Mouse (Mus musculus): ENCODE measurements around the gene Ppp4r1. TPM values are rescaled to one million over a fixed set of nuclear protein-coding genes. Genes with fewer than 3 reads are reported as not detected.

Gene Ppp4r1
- polyA plus RNA-seq, 1 experiment = 72.1 TPM

DNA sequence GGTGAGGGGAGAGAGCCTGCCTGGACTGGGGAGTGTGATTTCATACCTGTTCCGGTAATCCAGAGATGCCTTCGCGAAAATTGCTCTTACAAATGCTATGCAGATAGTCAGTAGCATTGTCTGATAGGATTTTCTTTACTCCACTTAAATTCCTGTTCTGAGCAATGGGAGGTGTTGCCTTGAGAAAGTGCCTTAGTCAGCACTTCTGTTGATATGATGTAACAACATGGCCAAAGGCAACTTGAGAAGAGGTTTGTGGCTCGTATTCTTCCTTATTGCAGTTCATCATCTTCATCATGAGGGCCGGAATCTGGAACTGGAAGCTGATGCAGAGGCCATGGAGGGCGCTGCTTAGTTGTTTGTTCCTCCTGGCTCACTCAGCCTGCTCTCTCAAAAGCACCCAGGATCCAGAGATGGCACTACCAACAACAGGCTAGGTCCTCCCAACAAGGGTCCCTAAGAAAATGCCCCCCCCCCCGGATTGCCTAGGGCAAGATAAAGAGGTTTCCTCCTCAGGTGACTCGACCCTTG, 2.3 kb downstream of the Ppp4r1 start:
- Histone ChIP-seq H3K4me1 (ENCODE audit: control insufficient read depth, insufficient read depth, low read length) (peaks cover 3% of the 10 kb centered on the region; the same call in 1 of the 2 replicates), H3K4me3 (ENCODE audit: insufficient read depth, low read length) (peak overlapping the region; percentile 70), H3K27ac (ENCODE audit: insufficient read depth, low read length) (no peak overlapping the region)
- no peak for TF ChIP-seq CTCF (IDR thresholded peaks at IDR 0.05; ENCODE audit: extremely low read depth, insufficient read depth, low read length)
- TF ChIP-seq POLR2A (IDR thresholded peaks at IDR 0.05; ENCODE audit: extremely low read depth, insufficient read depth, low read length) = no peak

DNA sequence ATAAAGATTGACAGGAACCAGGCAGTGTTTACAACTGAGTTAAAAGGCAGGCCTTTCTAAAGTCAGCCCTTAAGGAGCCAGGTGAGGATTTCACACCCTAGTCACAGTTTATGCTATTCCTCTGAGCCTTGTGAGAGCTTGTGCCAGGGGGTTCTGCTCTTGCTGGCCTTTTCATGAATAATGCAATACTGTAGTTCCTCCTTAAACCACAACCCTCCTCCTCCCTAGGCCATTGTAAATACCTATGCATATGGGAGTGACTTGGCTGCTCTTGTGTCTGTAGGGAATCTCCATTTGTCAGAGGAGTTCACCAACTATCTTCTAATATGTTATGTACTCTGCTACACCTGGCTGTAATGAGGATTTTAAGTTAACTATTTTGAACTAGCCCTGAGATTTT, 3.3 kb downstream of the Ppp4r1 start:
- Histone ChIP-seq H3K4me1 (ENCODE audit: control insufficient read depth, insufficient read depth, low read length) (peaks cover 3% of the 10 kb centered on the region; the same call in 1 of the 2 replicates), H3K4me3 (ENCODE audit: insufficient read depth, low read length) (no peak overlapping the region), H3K27ac (ENCODE audit: insufficient read depth, low read length) (no peak overlapping the region)
- no peak for TF ChIP-seq POLR2A (IDR thresholded peaks at IDR 0.05; ENCODE audit: extremely low read depth, insufficient read depth, low read length)
- TF ChIP-seq CTCF (IDR thresholded peaks at IDR 0.05; ENCODE audit: extremely low read depth, insufficient read depth, low read length) = no peak

DNA sequence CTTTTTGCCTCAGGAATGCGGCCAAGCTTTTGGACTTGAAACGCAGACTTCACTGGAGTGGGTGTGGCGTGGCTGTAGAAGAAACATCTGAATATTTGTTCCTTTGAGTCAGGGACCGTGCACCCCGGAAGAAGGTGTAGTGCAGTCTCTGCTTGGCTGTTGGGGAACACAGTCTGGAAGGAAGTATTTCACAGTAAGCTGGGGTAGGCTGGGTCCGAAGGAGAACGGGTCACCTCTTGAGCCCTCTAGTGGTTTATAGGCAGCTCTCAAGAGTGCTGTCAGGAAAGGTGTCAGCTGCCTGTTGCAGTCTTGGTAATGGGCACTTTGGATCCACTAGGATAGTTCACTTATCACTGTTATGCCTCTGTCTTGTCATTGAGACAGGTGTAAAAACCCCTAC, 3.9 kb downstream of the Ppp4r1 start:
- H3K27ac ChIP-seq (ENCODE audit: insufficient read depth, low read length) = no peak overlapping the region
- H3K4me3 ChIP-seq (ENCODE audit: insufficient read depth, low read length) = no peak overlapping the region
- no peak for TF ChIP-seq POLR2A (IDR thresholded peaks at IDR 0.05; ENCODE audit: extremely low read depth, insufficient read depth, low read length)
- TF ChIP-seq CTCF (IDR thresholded peaks at IDR 0.05; ENCODE audit: extremely low read depth, insufficient read depth, low read length) = peak; percentile 34; the same call in 1 of the 2 replicates
- H3K4me1 ChIP-seq (ENCODE audit: control insufficient read depth, insufficient read depth, low read length) = peaks cover 3% of the 10 kb centered on the region; the same call in 1 of the 2 replicates

DNA sequence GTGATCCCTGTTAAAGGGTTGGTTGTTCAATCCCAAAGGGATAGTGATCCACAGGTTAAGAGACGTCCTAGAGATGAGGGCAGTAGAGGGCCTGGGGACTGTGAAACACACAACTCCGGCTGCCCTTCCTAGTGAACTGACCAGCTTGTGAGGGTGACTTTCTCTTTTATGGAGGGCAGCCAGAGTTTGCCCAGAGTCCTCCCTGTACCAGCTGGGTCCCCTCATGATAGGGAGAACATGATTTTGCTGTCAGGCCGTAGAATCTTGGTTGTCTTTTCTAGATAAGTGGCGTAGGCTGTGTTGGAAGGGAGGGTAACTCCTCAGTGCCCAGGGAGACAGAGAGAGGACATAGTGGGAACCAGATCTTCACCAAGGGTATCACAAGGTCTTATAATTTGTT, 4.9 kb downstream of the Ppp4r1 start:
- TF ChIP-seq CTCF (IDR thresholded peaks at IDR 0.05; ENCODE audit: extremely low read depth, insufficient read depth, low read length) (no peak), POLR2A (IDR thresholded peaks at IDR 0.05; ENCODE audit: extremely low read depth, insufficient read depth, low read length) (no peak)
- Histone ChIP-seq H3K27ac (ENCODE audit: insufficient read depth, low read length) (no peak overlapping the region), H3K4me1 (ENCODE audit: control insufficient read depth, insufficient read depth, low read length) (peaks cover 3% of the 10 kb centered on the region; the same call in 1 of the 2 replicates), H3K4me3 (ENCODE audit: insufficient read depth, low read length) (no peak overlapping the region)

DNA sequence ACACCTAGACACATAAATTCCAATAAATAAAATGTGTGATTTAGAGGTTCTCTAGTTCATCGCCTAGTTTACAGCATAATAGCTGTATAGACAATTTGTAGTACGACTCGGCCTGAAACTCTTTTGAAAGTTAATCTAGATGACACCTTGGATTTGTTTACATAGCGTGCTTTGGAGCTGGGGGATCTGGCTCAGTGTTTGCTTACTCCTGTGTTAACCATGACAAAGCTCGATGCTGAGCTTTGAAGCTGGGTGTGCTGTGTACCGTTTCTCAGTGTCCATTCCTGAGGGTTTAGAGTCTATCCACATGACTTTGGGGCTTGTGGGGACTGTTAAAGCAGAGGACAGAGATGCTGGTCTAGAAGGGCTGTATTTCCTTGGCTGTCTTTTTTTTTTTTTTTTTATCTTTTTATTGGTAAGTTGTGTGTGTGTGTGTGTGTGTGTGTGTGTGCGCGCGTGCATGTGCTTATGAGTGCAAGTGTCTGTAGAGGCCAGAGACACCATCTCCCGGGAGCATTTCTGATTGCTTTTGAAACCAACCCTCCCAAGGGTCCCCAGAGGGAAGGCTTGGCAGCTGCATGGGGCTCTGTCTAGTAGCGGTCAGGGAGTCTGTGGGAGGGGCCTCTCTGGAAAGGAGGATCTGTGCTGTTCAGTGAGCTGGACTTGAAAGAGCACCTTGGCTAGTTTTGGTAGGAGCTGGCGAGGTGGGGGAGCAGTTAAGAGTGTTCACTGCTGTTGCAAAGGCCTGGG, 6.3 kb downstream of the Ppp4r1 start:
- Histone ChIP-seq H3K4me3 (ENCODE audit: insufficient read depth, low read length) (no peak overlapping the region), H3K4me1 (ENCODE audit: control insufficient read depth, insufficient read depth, low read length) (peaks cover 3% of the 10 kb centered on the region; the same call in 1 of the 2 replicates), H3K27ac (ENCODE audit: insufficient read depth, low read length) (no peak overlapping the region)
- TF ChIP-seq CTCF (IDR thresholded peaks at IDR 0.05; ENCODE audit: extremely low read depth, insufficient read depth, low read length) = no peak
- no peak for TF ChIP-seq POLR2A (IDR thresholded peaks at IDR 0.05; ENCODE audit: extremely low read depth, insufficient read depth, low read length)

DNA sequence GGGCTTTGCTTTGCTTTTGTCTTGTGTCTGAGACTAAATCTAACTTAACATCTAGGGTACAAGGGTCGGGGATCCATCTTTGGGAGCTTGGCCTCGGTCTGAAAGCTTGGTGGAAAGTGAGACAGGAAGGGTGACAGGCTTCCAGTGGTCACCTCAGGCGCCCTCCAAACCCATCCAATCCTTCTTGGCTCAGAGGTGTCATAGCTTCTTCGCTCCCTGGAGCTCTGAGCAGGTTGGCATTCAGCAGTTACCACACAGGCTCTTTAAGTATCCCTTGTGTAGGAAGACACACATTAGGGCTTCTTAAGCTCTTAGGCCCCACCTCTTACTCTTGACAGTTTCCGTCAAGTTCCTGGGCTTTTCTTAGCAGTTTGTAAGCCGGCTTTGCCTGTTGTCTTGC, 7.2 kb downstream of the Ppp4r1 start:
- Histone ChIP-seq H3K4me1 (ENCODE audit: control insufficient read depth, insufficient read depth, low read length) (peaks cover 3% of the 10 kb centered on the region; the same call in 1 of the 2 replicates), H3K4me3 (ENCODE audit: insufficient read depth, low read length) (no peak overlapping the region), H3K27ac (ENCODE audit: insufficient read depth, low read length) (no peak overlapping the region)
- TF ChIP-seq POLR2A (IDR thresholded peaks at IDR 0.05; ENCODE audit: extremely low read depth, insufficient read depth, low read length) = no peak
- no peak for TF ChIP-seq CTCF (IDR thresholded peaks at IDR 0.05; ENCODE audit: extremely low read depth, insufficient read depth, low read length)

DNA sequence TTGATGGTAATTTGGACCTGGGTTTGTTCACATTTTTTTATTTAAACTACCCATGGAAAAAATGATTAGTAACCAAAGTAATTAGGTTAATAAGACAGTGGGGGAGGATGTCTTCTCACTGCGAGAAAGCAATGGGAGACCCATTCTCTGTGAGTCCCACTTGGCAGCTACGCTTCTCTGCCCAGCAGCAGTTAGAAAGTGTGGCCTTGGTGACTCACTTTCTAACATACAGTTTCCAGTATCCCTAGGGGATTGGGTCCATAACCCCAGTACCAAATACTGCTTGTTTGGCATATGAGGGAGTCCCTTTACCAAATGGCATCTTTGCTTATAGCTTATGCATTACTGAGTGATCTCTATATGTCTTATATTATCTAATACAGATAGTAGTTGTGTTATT, 8.8 kb downstream of the Ppp4r1 start:
- no peak overlapping the region for H3K4me3 ChIP-seq (ENCODE audit: insufficient read depth, low read length)
- H3K27ac ChIP-seq (ENCODE audit: insufficient read depth, low read length) = no peak overlapping the region
- H3K4me1 ChIP-seq (ENCODE audit: control insufficient read depth, insufficient read depth, low read length) = 0 out of 2 replicates have a peak, but pooled peaks cover 1% of the 10 kb centered on the region
- no peak for TF ChIP-seq CTCF (IDR thresholded peaks at IDR 0.05; ENCODE audit: extremely low read depth, insufficient read depth, low read length)
- no peak for TF ChIP-seq POLR2A (IDR thresholded peaks at IDR 0.05; ENCODE audit: extremely low read depth, insufficient read depth, low read length)

DNA sequence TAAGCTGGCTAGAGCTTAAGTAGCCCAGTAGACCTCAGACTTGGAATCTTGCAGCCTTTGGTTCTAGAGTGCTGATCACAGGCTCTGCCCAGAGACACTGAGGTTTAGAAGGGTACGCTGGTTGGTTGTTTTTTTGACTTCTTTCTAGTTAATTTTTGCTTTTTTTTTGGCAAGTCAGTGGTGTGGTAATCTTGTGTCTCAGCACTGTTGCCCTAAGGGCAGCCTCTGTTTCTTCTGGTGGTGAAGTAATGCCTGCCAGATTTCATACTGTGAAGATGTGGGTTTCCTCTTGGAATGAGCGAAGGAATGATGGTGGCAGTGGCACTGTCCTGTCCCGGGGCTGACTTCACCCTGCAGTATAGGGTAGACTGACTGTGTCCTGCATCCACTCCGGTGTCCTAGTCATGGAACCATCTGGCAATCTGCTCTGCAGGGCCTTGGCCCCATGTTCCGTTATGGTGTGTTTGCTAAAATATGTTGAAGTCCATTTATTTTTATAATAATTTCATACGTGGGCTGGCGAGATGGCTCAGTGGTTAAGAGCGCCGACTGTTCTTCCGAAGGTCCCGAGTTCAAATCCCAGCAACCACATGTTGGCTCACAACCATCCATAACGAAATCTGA, 11.0 kb downstream of the Ppp4r1 start:
- Histone ChIP-seq H3K27ac (ENCODE audit: insufficient read depth, low read length) (no peak overlapping the region), H3K4me3 (ENCODE audit: insufficient read depth, low read length) (no peak overlapping the region), H3K4me1 (ENCODE audit: control insufficient read depth, insufficient read depth, low read length) (peaks cover 3% of the 10 kb centered on the region)
- TF ChIP-seq POLR2A (IDR thresholded peaks at IDR 0.05; ENCODE audit: extremely low read depth, insufficient read depth, low read length) (no peak), CTCF (IDR thresholded peaks at IDR 0.05; ENCODE audit: extremely low read depth, insufficient read depth, low read length) (no peak)

DNA sequence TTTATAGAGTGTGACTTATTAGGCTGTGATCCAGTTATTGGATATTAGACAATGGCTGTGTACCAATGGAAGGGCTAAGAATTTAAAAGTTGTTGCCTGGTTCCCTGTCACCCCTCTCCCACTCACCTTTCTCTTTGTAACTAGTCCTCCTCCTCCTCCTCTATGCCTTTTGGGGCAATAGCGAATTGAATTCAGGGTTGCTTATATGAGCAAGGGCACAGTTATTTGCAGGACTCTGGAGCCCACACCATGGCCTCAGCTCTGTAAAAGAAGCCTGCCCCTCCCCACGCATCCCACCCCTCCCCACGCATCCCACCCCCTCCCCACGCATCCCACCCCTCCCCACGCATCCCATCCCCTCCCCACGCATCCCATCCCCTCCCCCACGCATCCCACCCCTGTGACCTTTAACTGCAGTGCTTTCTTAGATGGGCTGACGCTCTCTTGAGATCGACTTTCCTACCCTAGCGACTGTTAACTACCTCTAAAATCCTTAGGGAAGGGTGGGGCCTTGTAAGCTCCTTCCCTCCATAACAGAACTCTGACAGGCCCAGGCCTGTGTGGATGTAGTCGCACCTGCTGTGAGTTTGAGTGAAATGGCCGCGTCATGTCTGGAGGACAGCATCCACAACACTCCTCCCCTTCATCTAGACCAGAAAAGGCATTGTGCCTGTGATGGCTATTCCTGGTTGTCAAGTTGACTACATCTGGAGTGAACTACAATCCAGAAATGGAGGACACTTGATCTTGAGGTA, 11.9 kb downstream of the Ppp4r1 start:
- H3K4me3 ChIP-seq (ENCODE audit: insufficient read depth, low read length) = no peak overlapping the region
- H3K4me1 ChIP-seq (ENCODE audit: control insufficient read depth, insufficient read depth, low read length) = peaks cover 3% of the 10 kb centered on the region
- no peak for TF ChIP-seq CTCF (IDR thresholded peaks at IDR 0.05; ENCODE audit: extremely low read depth, insufficient read depth, low read length)
- no peak for TF ChIP-seq POLR2A (IDR thresholded peaks at IDR 0.05; ENCODE audit: extremely low read depth, insufficient read depth, low read length)
- no peak overlapping the region for H3K27ac ChIP-seq (ENCODE audit: insufficient read depth, low read length)
